Mouse (Mus musculus) CD8-positive naive resting alpha-beta T cell, adult 2 months (primary cell): ENCODE measurements around the gene Clpp.
A peak's percentile ranks its signal among the peaks of the same experiment; 100 is the strongest.

Source experiments
- DNase-seq, 2 experiments: peaks; one replicate each; pipeline ENCODE4 v3.0.0; 2022; ENCODE audit warnings: low read depth in 2 of 2, low spot score in 2 of 2

Clpp gene

GRCm38 (mm10) chr17:57029691-57030090 lies 39.6 kb downstream of the Clpp start:
- no peak for DNase-seq

- no peak for DNase-seq
Observed at GRCm38 (mm10) chr17:57030931-57031660, 41.0 kb downstream of the Clpp start, which contains the start of gene Khsrp. Gene Khsrp, minus strand, starts transcription at chr17:57031522.

GRCm38 (mm10) chr17:57031661-57032420 lies 41.7 kb downstream of the Clpp start:
- DNase-seq = peak; percentile 98 to 99

GRCm38 (mm10) chr17:57032854-57033253 lies 42.7 kb downstream of the Clpp start:
- no peak for DNase-seq

GRCm38 (mm10) chr17:57038978-57039377 lies 48.9 kb downstream of the Clpp start:
- no peak for DNase-seq

- no peak for DNase-seq
Observed at GRCm38 (mm10) chr17:57041554-57041953, 51.4 kb downstream of the Clpp start, which contains the start of gene Slc25a41. Gene Slc25a41, minus strand, starts transcription at chr17:57041654.
